In genomic region chr5:45855526-45856302, GRCm38 (mm10) we compare ENCODE assay signal across 8 mouse cellular contexts. TPM values are rescaled to one million over a fixed set of nuclear protein-coding genes. Genes with fewer than 3 reads are reported as not detected.
A peak's percentile ranks its signal among the peaks of the same experiment; 100 is the strongest.
DNase-seq lines count a peak whose midpoint lies in the region; ATAC-seq and TF ChIP-seq lines count a peak whose summit lies in the region.

No protein-coding gene starts in this region.

- peak; percentile 66 for DNase-seq in A20 (ENCODE audit: low read depth, low spot score)
- peak; percentile 69 for DNase-seq in Muller cell, postnatal 12 days (ENCODE audit: inconsistent ontology term)
- DNase-seq in embryonic facial prominence, embryonic 10.5 days (ENCODE audit: low spot score) = no peak
- peak; percentile 49 for DNase-seq in heart, adult 8-10 months (ENCODE audit: low spot score)
- DNase-seq in kidney, adult 8-10 months = peak; percentile 37 to 62
- DNase-seq in liver, embryonic 11.5 days (ENCODE audit: low spot score) = no peak
- DNase-seq in midbrain, postnatal 0 days (ENCODE audit: low spot score) = peak; percentile 74
- DNase-seq in yolk sac, embryonic 10.5 days (ENCODE audit: low spot score) = no peak

- peak overlapping the region; percentile 92 for H3K4me2 ChIP-seq in liver, embryonic 11.5 days
- peak overlapping the region; percentile 81 for H3K4me2 ChIP-seq in midbrain, postnatal 0 days (ENCODE audit: low read depth, low read length, poor library complexity, severe bottlenecking)

- peak overlapping the region; percentile 93 for H3K9ac ChIP-seq in liver, embryonic 11.5 days (ENCODE audit: low read depth, low read length)
- H3K9ac ChIP-seq in midbrain, postnatal 0 days (replicated peaks; ENCODE audit: low read length, poor library complexity, severe bottlenecking) = peak overlapping the region; percentile 86

- 30% methylated on average over 21 of the region's 21 CpGs for WGBS in embryonic facial prominence, embryonic 10.5 days
- WGBS in liver, embryonic 11.5 days = 23% methylated on average over 21 of the region's 21 CpGs
- 15% methylated on average over 21 of the region's 21 CpGs for WGBS in midbrain, postnatal 0 days

- H3K4me3 ChIP-seq in embryonic facial prominence, embryonic 10.5 days = peak overlapping the region; percentile 97
- H3K4me3 ChIP-seq in liver, embryonic 11.5 days (ENCODE audit: low read depth, low read length) = peak overlapping the region; percentile 97
- H3K4me3 ChIP-seq in midbrain, postnatal 0 days (ENCODE audit: low read depth, low read length) = peak overlapping the region; percentile 77

- H3K36me3 ChIP-seq in embryonic facial prominence, embryonic 10.5 days (replicated peaks) = no peaks in the 10 kb centered on the region
- H3K36me3 ChIP-seq in liver, embryonic 11.5 days (ENCODE audit: control insufficient read depth, insufficient read depth, low read length) = no peaks in the 10 kb centered on the region
- no peaks in the 10 kb centered on the region for H3K36me3 ChIP-seq in midbrain, postnatal 0 days (ENCODE audit: insufficient read depth, low read length)

- ATAC-seq in liver, embryonic 11.5 days (replicated peaks; ENCODE audit: low FRiP score) = no peak
- ATAC-seq in midbrain, postnatal 0 days (ENCODE audit: low FRiP score) = peak; percentile 8

- H3K9me3 ChIP-seq in embryonic facial prominence, embryonic 10.5 days = no peaks in the 10 kb centered on the region
- H3K9me3 ChIP-seq in liver, embryonic 11.5 days (ENCODE audit: control insufficient read depth, low read length) = no peaks in the 10 kb centered on the region
- no peaks in the 10 kb centered on the region for H3K9me3 ChIP-seq in midbrain, postnatal 0 days (ENCODE audit: low read length)

- peaks cover 8% of the 10 kb centered on the region; the same call in 1 of the 2 replicates for H3K4me1 ChIP-seq in embryonic facial prominence, embryonic 10.5 days
- peaks cover 3% of the 10 kb centered on the region; the same call in 1 of the 2 replicates for H3K4me1 ChIP-seq in liver, embryonic 11.5 days (replicated peaks; ENCODE audit: control insufficient read depth, insufficient read depth, low read length)
- no peaks in the 10 kb centered on the region for H3K4me1 ChIP-seq in midbrain, postnatal 0 days (ENCODE audit: insufficient read depth, low read length)

- TF ChIP-seq CTCF in midbrain, postnatal 0 days (IDR thresholded peaks at IDR 0.05) = peak; percentile 68

- H3K27ac ChIP-seq in embryonic facial prominence, embryonic 10.5 days (replicated peaks) = peak overlapping the region; percentile 98
- H3K27ac ChIP-seq in liver, embryonic 11.5 days (ENCODE audit: low read depth, low read length) = peak overlapping the region; percentile 97
- H3K27ac ChIP-seq in midbrain, postnatal 0 days (ENCODE audit: low read depth, low read length) = peak overlapping the region; percentile 97

- H3K27me3 ChIP-seq in embryonic facial prominence, embryonic 10.5 days (replicated peaks; ENCODE audit: low read depth, poor library complexity, severe bottlenecking) = no peaks in the 10 kb centered on the region
- no peaks in the 10 kb centered on the region for H3K27me3 ChIP-seq in liver, embryonic 11.5 days (replicated peaks; ENCODE audit: control insufficient read depth, insufficient read depth, low read length)
- no peaks in the 10 kb centered on the region for H3K27me3 ChIP-seq in midbrain, postnatal 0 days (ENCODE audit: insufficient read depth, low read length)

RNA-seq across cellular contexts. Expression of gene Lcorl, which starts 1.7 kb away (rescaled TPM):
- polyA plus RNA-seq in embryonic facial prominence, embryonic 10.5 days (2016; fragmentation: Nextera tagmentation; extraction: Ambion mirVana) = 26.2 and 29.2 TPM in 2 replicates
- total RNA-seq in heart, adult 8-10 months (2022) = 1 to 10 TPM; 6.4 to 8.2 (median 6.9) TPM
- polyA plus RNA-seq in liver, embryonic 11.5 days (2014; fragmentation: Nextera tagmentation; extraction: Ambion mirVana) = 14.5 and 15.4 TPM in 2 replicates
- 43.2 and 110 TPM in 2 replicates for total RNA-seq in midbrain, postnatal 0 days (2014; rRNA removed)
- 48.5 and 65.2 TPM in 2 replicates for polyA plus RNA-seq in midbrain, postnatal 0 days (2015; fragmentation: Nextera tagmentation; extraction: Ambion mirVana)

Comparison
In these comparisons a context has a peak if more than half of its experiments do, and no peak if none do; other contexts are left out.
1. DNase-seq: peak in A20 (single experiment), Muller cell, postnatal 12 days (single experiment), heart, adult 8-10 months (single experiment), kidney, adult 8-10 months (2 of 2) and midbrain, postnatal 0 days (single experiment); none in embryonic facial prominence, embryonic 10.5 days (single experiment), liver, embryonic 11.5 days (single experiment) and yolk sac, embryonic 10.5 days (single experiment).
2. Peak in every context shown above with its lines, with median percentiles within 50 percentile points of each other: H3K27ac ChIP-seq and H3K4me3 ChIP-seq.